Mouse (Mus musculus) liver, embryonic 14.5 days (tissue): ENCODE results near the gene Zfp444. TPM values are rescaled to one million over a fixed set of nuclear protein-coding genes. Genes with fewer than 3 reads are reported as not detected.

Source experiments
- ATAC-seq: fragments of 200-750 bp; cut with Nextera tagmentation; 2 replicates; pipeline ENCODE4 v1.8.0; 2017; ENCODE audit warnings: moderate number of reproducible peaks, mild to moderate bottlenecking, moderate library complexity; ENCODE audit not compliant: insufficient read depth
- DNase-seq, 3 experiments: peaks; one replicate each; pipeline ENCODE4 v3.0.0-alpha.2; 2012 to 2013; ENCODE audit warnings: low read depth in 3 of 3, low spot score in 3 of 3
- H3K27ac ChIP-seq: fragments of 300-500 bp; sonication (generic); 2 replicates; pipeline ENCODE4 v1.5.1; 2014; ENCODE audit warnings: moderate library complexity, mild to moderate bottlenecking, control low read depth, inconsistent platforms
- H3K27me3 ChIP-seq: fragments of 300-500 bp; sonication (generic); 2 replicates; pipeline ENCODE4 v1.6.1; 2014; ENCODE audit warnings: mild to moderate bottlenecking, low read length, moderate library complexity; ENCODE audit not compliant: control insufficient read depth, insufficient read depth
- H3K36me3 ChIP-seq: fragments of 300-500 bp; sonication (generic); replicated peaks from 2 replicates; pipeline ENCODE4 v1.6.1; 2014; ENCODE audit warnings: low read depth; ENCODE audit not compliant: control insufficient read depth, insufficient read depth
- H3K4me1 ChIP-seq, 2 experiments: fragments of 200-500 bp in 1 of 2; fragments of 300-500 bp in 1 of 2; sonication (generic) in 1 of 2; replicated peaks; 2 replicates each; pipeline ENCODE4 v1.6.1; 2012 to 2014; ENCODE audit warnings: antibody characterized with exemption in 1 of 2, inconsistent platforms in 1 of 2, low read length in 1 of 2; ENCODE audit not compliant: control insufficient read depth in 2 of 2, insufficient read depth in 2 of 2
- H3K4me2 ChIP-seq: fragments of 300-500 bp; sonication (generic); 2 replicates; pipeline ENCODE4 v1.6.1; 2014; ENCODE audit warnings: low read depth, mild to moderate bottlenecking, control low read depth, moderate library complexity
- H3K4me3 ChIP-seq, 2 experiments: fragments of 200-500 bp in 1 of 2; fragments of 300-500 bp in 1 of 2; sonication (generic) in 1 of 2; 2 replicates each; pipeline ENCODE4 v1.5.1; 2012 to 2014; ENCODE audit warnings: low read depth in 2 of 2, low read length in 2 of 2, mild to moderate bottlenecking in 2 of 2, control low read depth in 1 of 2, inconsistent platforms in 1 of 2, moderate library complexity in 1 of 2; ENCODE audit not compliant: insufficient read depth in 1 of 2
- H3K9ac ChIP-seq: fragments of 300-500 bp; sonication (generic); replicated peaks from 2 replicates; pipeline ENCODE4 v1.6.1; 2014; ENCODE audit warnings: mild to moderate bottlenecking, control low read depth, moderate library complexity
- H3K9me3 ChIP-seq: fragments of 300-500 bp; sonication (generic); 2 replicates; pipeline ENCODE4 v1.6.1; 2016; ENCODE audit warnings: low read length, mixed read lengths; ENCODE audit not compliant: control insufficient read depth
- CTCF ChIP-seq: IDR thresholded peaks from 2 replicates; pipeline ENCODE4 v1.5.1; 2016; ENCODE audit warnings: antibody characterized with exemption, low read depth, control low read depth
- EP300 ChIP-seq: IDR thresholded peaks from 2 replicates; pipeline ENCODE4 v1.6.1; 2016; ENCODE audit warnings: antibody characterized with exemption, low read depth
- WGBS: fragments of 180-500 bp; shearing (Covaris S2); extraction: QIAGEN DNeasy Blood & Tissue Kit; methylation state at CpG from one replicate; pipeline ENCODE4 v1.1.7; 2014; ENCODE audit not compliant: insufficient replicate concordance; 5-methylcytosine and 5-hydroxymethylcytosine counted together
- polyA plus RNA-seq, 2 experiments: library from polyadenylated mRNA; depleted of rRNA in 1 of 2; stranded (reverse) in 1 of 2; unstranded in 1 of 2; fragments of >200 nt; fragmentation: Nextera tagmentation in 1 of 2; extraction: Ambion mirVana in 1 of 2; gene quantifications; 2 replicates each; pipeline versions ENCODE4 v1.2.1 to v1.2.3; 2012 to 2014

The Zfp444 gene
- polyA plus RNA-seq, 2 experiments: 10.1 to 15.0 TPM

GRCm38 (mm10) chr7:6186176-6186575 lies 14.2 kb downstream of the Zfp444 start:
- Histone ChIP-seq H3K36me3 (no peaks in the 10 kb centered on the region; the same call in 1 of the 2 replicates), H3K9ac (no peak overlapping the region), H3K27ac (no peak overlapping the region), H3K27me3 (no peaks in the 10 kb centered on the region), H3K4me2 (no peak overlapping the region), H3K9me3 (no peaks in the 10 kb centered on the region), H3K4me3 (no peak overlapping the region), H3K4me1 (0 out of 4 replicates have a peak, but pooled peaks cover 0 to 4% of the 10 kb centered on the region in 2 experiments)
- WGBS: 50% methylated on average over 2 of the region's 2 CpGs
- DNase-seq (no peak), ATAC-seq (no peak)
- TF ChIP-seq EP300: no peak
- no peak for TF ChIP-seq CTCF

GRCm38 (mm10) chr7:6186756-6187155 lies 14.7 kb downstream of the Zfp444 start:
- no peak overlapping the region for H3K4me2 ChIP-seq
- H3K9me3 ChIP-seq: no peaks in the 10 kb centered on the region
- DNase-seq (no peak), ATAC-seq (no peak)
- H3K9ac ChIP-seq: no peak overlapping the region
- H3K4me1 ChIP-seq: 0 out of 4 replicates have a peak, but pooled peaks cover 0 to 4% of the 10 kb centered on the region in 2 experiments
- no peak overlapping the region for H3K27ac ChIP-seq
- TF ChIP-seq EP300: no peak
- 70% methylated on average over 2 of the region's 2 CpGs for WGBS
- H3K4me3 ChIP-seq: no peak overlapping the region
- no peaks in the 10 kb centered on the region; the same call in 1 of the 2 replicates for H3K36me3 ChIP-seq
- H3K27me3 ChIP-seq: no peaks in the 10 kb centered on the region

- TF ChIP-seq EP300 (no peak), CTCF (peak; percentile 34; the same call in 1 of the 2 replicates)
- Histone ChIP-seq H3K36me3 (no peaks in the 10 kb centered on the region; the same call in 1 of the 2 replicates), H3K27me3 (no peaks in the 10 kb centered on the region), H3K4me2 (no peak overlapping the region), H3K9me3 (no peaks in the 10 kb centered on the region), H3K27ac (no peak overlapping the region), H3K4me3 (no peak overlapping the region), H3K9ac (no peak overlapping the region), H3K4me1 (no peaks in the 10 kb centered on the region)
- no peak for ATAC-seq
- DNase-seq: no peak
- 53% methylated on average over 45 of the region's 45 CpGs for WGBS
These were observed 17.5 kb downstream of the Zfp444 start for GRCm38 (mm10) chr7:6189542-6189941.

GRCm38 (mm10) chr7:6191376-6191775 lies 19.4 kb downstream of the Zfp444 start:
- H3K9ac ChIP-seq: no peak overlapping the region

GRCm38 (mm10) chr7:6194129-6194528 lies 22.1 kb downstream of the Zfp444 start:
- H3K36me3 ChIP-seq: no peaks in the 10 kb centered on the region
- H3K9me3 ChIP-seq: no peaks in the 10 kb centered on the region
- DNase-seq (no peak), ATAC-seq (peak; percentile 46; the same call in 1 of the 2 replicates)
- no peak overlapping the region for H3K4me2 ChIP-seq
- no peak overlapping the region for H3K27ac ChIP-seq
- no peaks in the 10 kb centered on the region for H3K27me3 ChIP-seq
- TF ChIP-seq EP300 (no peak), CTCF (peak; percentile 92)
- no peak overlapping the region for H3K4me3 ChIP-seq
- no peaks in the 10 kb centered on the region for H3K4me1 ChIP-seq
- no peak overlapping the region for H3K9ac ChIP-seq
- 13% methylated on average over 5 of the region's 5 CpGs for WGBS

More at GRCm38 (mm10) chr7:6191376-6191775, 19.4 kb downstream of the Zfp444 start:
- no peaks in the 10 kb centered on the region for H3K9me3 ChIP-seq
- H3K36me3 ChIP-seq: no peaks in the 10 kb centered on the region; the same call in 1 of the 2 replicates
- no peak overlapping the region for H3K4me2 ChIP-seq
- H3K27me3 ChIP-seq: no peaks in the 10 kb centered on the region
- 25% methylated on average over 3 of the region's 3 CpGs for WGBS
- no peak overlapping the region for H3K4me3 ChIP-seq
- H3K4me1 ChIP-seq: no peaks in the 10 kb centered on the region
- DNase-seq (peak in 2 of 3 experiments; percentile 51 to 55), ATAC-seq (no peak)
- H3K27ac ChIP-seq: no peak overlapping the region
- no peak for TF ChIP-seq EP300
- TF ChIP-seq CTCF: peak; percentile 80
